Mouse (Mus musculus) CD8-positive naive resting alpha-beta T cell, adult 2 months (primary cell): ENCODE results near the gene Pcbp4.
"Not testable (repeated sequence)": the region's sequence is repeated elsewhere in the genome, so short reads cannot be mapped to it uniquely, and the experiment has no call there.

Experiments used
- DNase-seq, 2 experiments: peaks; one replicate each; pipeline ENCODE4 v3.0.0; 2022; ENCODE audit warnings: low read depth in 2 of 2, low spot score in 2 of 2

The Pcbp4 gene

GRCm38 (mm10) chr9:106480541-106480940 is 27.4 kb downstream of the Pcbp4 start:
- DNase-seq: no peak

DNA sequence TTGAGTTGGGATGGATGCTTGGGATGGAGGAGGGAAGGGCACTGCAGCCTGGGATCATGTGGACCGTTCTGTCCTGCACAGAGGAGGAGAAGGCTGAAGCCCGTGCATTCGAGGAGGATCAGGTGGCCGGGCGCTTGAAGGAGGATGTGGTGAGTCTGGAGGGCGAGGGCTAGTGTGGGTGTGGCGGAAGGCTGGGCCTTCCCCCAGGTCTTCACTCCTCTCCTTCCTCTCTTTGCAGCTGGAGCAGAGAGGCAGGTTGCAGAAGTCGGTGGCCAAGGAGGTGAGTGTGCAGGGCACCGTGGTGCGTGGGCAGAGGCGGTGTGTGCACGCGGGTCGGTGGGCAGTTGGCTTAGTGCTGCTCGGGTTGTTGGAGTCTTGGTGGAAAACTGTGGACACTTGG is 28.0 kb downstream of the Pcbp4 start:
- no peak for DNase-seq

GRCm38 (mm10) chr9:106481676-106482075 is 28.6 kb downstream of the Pcbp4 start:
- DNase-seq: no peak

GRCm38 (mm10) chr9:106482578-106483115 is 29.6 kb downstream of the Pcbp4 start:
- no peak for DNase-seq

DNA sequence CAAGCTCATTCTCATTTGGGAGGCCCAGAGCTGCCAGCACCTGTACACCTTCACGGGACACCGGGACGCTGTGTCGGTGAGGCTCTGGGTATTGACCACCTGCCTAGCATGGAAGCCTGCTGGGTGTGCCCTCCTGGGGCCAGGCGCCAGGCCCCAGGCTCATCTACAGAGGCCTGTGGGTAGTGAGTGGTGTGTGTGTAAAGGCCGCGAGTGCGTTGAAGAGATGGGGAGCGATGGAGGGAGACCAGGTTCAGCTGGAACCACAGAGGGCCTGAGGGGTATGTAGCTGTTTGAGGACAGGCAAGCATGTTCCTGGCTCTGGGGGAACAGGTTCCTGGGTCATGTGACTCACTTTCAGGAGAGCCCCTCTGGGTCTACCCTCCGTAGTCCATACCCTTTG is 30.0 kb downstream of the Pcbp4 start:
- DNase-seq: no peak

- no peak for DNase-seq
These were observed 30.5 kb downstream of the Pcbp4 start for GRCm38 (mm10) chr9:106483606-106484005.

GRCm38 (mm10) chr9:106485076-106485475 is 32.0 kb downstream of the Pcbp4 start:
- DNase-seq: no peak

GRCm38 (mm10) chr9:106487602-106488001 is 34.5 kb downstream of the Pcbp4 start:
- not testable (repeated sequence) for DNase-seq

- no peak for DNase-seq
These were observed 46.6 kb downstream of the Pcbp4 start, which contains the start of gene Iqcf1 for GRCm38 (mm10) chr9:106499667-106500066. Gene Iqcf1, plus strand, starts transcription at chr9:106499967.

DNA sequence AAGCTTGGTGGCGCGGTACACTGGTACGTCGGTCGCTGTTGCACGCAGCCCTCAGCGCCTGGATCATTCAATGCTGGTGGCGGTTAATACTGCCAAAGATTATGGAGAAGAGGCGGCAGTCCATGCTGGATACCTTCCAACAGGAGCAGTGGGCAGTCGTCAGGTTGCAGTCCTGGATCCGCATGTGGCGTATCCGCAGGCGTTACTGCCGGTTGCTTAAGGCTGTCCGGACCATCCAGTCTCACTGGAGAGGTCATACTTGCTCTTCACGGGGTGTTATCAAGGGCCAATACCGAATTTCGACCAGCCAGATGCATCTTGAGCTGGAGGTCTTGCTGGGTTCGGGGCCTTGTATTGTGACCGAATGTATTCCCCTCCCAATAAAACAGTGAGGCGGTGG is 48.8 kb downstream of the Pcbp4 start:
- DNase-seq: no peak

DNA sequence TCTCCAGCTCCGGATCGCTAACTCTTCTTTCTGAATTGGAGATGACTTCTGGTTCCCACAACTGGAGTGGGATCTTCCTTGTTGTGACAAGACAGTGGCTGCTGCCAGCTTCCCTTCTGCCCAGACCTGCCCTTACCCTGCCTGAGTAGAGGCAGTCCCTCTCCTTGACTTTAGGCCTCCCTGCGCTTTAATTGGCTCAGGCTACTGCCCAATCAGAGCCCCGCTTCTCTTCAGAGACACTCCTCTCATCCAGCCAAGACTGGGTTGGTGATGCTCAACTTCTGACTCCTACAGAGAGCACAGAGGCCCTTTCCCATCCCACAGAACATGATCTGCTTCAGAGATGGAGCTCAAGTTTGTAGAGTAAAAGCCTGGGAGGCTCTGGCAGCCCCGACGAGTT is 51.2 kb downstream of the Pcbp4 start:
- DNase-seq: no peak

- no peak for DNase-seq
These were observed 56.3 kb downstream of the Pcbp4 start for GRCm38 (mm10) chr9:106509356-106509755.

DNA sequence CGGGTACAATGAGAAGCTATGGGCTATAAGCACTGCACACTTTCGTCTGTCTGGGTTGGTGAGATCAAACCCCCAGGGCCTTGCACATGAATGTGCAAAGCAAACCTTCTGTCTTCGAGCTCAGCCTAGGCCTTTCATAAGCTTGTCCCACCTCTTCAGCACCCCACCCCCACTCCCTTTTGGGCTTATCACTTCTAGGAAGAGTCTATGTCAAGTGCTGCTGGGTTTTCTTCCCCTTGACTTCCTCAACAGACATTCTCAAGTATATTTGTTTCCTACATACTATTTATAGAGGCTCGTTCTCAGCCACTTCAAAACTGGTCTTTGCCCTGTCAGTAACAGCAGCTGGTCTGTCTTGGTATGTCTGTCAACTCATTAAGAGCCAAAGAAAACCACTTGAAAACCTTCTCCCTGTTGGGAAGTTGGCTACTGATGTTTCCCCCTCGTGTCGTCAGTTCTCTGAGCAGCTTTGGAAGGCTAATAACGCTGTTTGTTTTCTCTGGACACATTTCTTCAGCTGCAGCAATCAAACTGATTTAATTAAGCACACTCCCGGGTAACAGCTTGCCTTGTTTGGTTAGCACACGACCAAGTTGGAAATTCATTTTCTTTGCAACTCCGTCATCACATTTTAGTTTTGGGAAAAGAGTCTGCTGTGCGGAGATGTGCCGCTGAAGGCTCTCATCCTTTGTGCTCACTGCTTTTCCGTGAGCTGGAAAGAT is 59.8 kb downstream of the Pcbp4 start:
- DNase-seq: no peak

GRCm38 (mm10) chr9:106513566-106513965 is 60.5 kb downstream of the Pcbp4 start:
- DNase-seq: no peak
